Mouse (Mus musculus) olfactory bulb, adult 2 months (tissue): ENCODE measurements around the gene Pax7.

Experiments used
- CTCF ChIP-seq: fragments of 200-500 bp; IDR thresholded peaks from 2 replicates; pipeline ENCODE4 v1.5.1; 2012; ENCODE audit warnings: low read depth, mild to moderate bottlenecking, low read length, moderate library complexity; ENCODE audit not compliant: insufficient read depth
- POLR2A ChIP-seq: fragments of 200-500 bp; IDR thresholded peaks from 2 replicates; pipeline ENCODE4 v1.6.1; 2012; ENCODE audit warnings: mild to moderate bottlenecking, low read depth, low read length, moderate library complexity; ENCODE audit not compliant: insufficient read depth

DNA sequence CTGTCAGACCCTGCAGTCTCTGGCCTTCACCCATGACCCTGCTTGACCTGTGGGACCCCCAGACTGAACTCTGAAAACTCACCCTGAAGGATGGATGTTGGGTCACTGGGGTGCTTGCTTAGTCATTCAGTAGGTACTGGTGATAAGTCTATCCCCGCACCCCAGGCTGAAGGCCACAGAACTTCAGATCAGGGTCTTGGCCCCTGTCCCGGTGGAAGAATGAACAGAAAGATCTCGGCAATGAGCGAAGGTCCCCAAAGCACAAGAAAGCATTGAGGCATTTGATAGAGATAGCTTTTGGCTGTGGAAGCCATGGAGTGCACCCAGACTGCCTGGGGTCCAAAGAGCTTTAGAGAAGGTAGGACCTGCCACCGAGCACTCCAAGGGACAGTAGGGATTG, 82.4 kb downstream of the Pax7 start:
- TF ChIP-seq CTCF (no peak), POLR2A (no peak)
